Mouse (Mus musculus) adrenal gland, postnatal 4 days (tissue): Measurements from ENCODE around the gene Nploc4. TPM values are rescaled to one million over a fixed set of nuclear protein-coding genes. Genes with fewer than 3 reads are reported as not detected.

Experiments used
- DNase-seq, 2 experiments: peaks; one replicate each; pipeline ENCODE4 v3.0.0; 2021 to 2022; ENCODE audit warnings: low spot score in 2 of 2, mixed read lengths in 2 of 2
- long read RNA-seq, 2 experiments: library from polyadenylated mRNA; stranded (forward); transcript quantifications; one replicate each; pipeline ENCODE4 v2.0.0; 2021
- total RNA-seq, 2 experiments: library from RNA; stranded (reverse); gene quantifications; 2 replicates each; pipeline ENCODE4 v1.2.3; 2021

Nploc4 gene
- total RNA-seq, result 10 to 100 TPM; 76.3 to 77.5 TPM
- long read RNA-seq, experiment 1, full-length matches to known transcripts, result 19 of 31 reads
- long read RNA-seq, experiment 1, partial matches to known transcripts, result 0 of 31 reads
- long read RNA-seq, experiment 1, other reads (novel, unspliced or antisense), result 12 of 31 reads
- long read RNA-seq, experiment 2, full-length matches to known transcripts, result 12 of 34 reads
- long read RNA-seq, experiment 2, partial matches to known transcripts, result 6 of 34 reads
- long read RNA-seq, experiment 2, other reads (novel, unspliced or antisense), result 16 of 34 reads

GRCm38 (mm10) chr11:120437152-120437856 is at the start of gene Nploc4:
Gene Nploc4 (minus strand): TSS chr11:120437708.
- peak; percentile 77 to 89 for DNase-seq

- no peak for DNase-seq
These were observed 47.7 kb upstream of the Nploc4 start for GRCm38 (mm10) chr11:120485251-120485650.

DNA sequence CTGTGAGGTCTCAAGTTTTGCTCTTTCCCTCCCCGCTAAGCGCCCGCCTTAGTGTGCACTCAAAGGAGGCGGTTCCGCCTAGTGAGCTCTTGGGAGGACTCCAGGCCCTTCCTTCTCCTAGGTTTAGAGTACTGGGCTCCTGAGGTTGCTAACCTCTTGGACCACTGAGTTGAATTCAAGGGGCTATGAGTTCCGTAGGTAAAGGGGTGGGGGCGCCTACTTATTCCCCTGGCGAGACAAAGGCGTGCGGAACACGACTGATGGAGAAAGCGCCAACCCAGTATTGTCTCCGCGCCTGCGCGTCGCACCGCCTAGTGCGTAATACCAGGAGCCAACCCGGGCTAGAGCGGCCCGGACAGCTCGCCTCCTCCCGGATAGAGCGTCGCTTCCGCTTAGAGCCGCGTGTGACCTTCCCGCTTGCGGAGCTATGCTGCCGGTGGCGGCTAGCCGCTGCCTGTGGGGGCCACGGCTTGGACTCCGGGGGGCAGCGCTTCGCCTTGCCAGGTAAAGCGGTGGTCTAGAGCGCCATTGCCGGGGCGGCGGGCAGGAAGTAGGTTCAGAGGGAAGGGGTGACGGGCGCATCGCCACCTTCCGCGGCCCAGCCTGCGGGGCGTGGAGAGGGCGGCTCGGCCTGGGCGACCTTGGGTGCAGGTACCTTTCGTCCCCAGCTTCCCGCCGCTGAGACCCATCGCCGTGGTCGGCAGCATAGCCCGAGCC is 46.9 kb upstream of the Nploc4 start, which contains the start of gene Mrpl12:
Gene Mrpl12, plus strand, starts transcription at position 349 of the 717 bp plus-strand sequence.
- peak; percentile 74 to 83 for DNase-seq

- no peak for DNase-seq
These were observed 46.0 kb upstream of the Nploc4 start for GRCm38 (mm10) chr11:120483448-120483934.

DNA sequence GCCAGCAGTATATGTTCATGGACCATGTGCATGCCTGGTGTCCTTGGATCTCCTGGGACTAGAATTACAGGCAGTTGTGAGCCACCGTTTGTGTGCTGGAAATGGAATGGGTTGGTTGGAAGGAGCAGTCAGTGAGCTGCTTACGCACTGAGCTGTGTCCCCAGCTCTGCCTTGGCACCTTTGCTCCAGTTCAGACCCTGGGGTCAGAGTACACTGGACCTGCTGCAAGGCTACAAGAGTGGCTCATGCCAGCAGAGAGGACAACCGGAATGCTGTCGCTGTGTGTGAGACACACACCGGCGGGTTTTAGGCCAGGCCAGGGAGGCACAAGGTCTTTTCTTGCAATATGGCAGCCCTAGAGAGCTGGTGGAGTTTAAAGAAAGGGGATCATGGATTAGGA is 34.5 kb upstream of the Nploc4 start:
- DNase-seq, result no peak

GRCm38 (mm10) chr11:120467736-120468092 is 30.2 kb upstream of the Nploc4 start:
- no peak for DNase-seq

DNA sequence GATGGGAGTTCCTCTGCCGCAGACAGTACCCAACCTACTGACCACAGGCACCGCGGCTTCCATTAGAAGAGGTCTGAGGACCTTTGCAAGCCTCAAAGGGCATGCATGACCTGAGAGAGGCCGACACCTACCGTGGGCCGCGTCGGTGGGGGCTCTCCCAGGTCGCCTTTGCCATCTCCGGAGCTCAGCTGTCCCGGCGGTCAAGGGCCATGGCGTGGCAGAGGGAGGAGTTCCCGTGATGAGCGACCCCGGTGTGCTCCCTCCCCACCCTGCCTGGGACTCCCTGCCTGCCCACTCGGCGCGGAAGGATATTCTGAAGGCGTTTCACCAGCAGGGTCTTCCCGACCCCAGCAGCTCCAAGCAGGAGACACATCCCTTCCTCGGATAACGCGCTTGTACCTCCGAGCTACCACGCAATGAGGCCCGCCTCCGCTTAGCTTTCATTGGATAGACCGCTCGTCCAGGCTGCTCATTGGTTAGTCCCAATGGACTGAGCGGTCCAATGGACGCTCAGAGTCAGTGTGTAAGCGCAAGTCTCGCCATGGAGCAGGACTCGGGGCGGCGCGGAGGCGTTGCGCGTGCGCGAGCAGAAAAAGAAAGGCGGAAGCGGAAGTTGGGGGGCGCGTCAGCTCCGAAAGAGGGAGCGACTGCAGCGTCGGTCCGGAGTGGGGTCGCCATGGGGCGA is 29.7 kb upstream of the Nploc4 start, which contains the start of gene Arl16:
Gene Arl16, minus strand, starts transcription at position 557 of the 685 bp plus-strand sequence.
- peak; percentile 74 to 85 for DNase-seq

- DNase-seq, result no peak
These were observed 28.0 kb upstream of the Nploc4 start for GRCm38 (mm10) chr11:120465521-120465920.

DNA sequence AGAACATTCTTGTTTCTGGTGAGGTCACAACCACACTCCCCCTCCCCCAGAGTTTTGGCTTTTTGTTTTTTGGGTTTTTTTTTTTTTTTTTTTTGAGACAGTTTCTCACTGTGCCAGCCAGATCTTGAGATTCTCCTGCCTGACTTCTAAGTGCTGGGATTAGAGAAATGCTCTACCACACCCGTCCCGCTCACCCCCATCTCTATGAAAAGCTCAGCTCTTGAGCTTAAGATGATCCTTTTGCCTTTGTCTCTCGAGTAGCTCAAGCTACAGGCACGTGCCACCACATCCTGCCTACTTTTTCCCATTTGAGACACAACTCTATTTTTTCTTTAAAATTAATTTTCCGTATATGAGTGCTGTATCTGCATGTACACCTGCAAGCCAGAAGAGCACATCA is 26.9 kb upstream of the Nploc4 start:
- DNase-seq, result no peak

DNA sequence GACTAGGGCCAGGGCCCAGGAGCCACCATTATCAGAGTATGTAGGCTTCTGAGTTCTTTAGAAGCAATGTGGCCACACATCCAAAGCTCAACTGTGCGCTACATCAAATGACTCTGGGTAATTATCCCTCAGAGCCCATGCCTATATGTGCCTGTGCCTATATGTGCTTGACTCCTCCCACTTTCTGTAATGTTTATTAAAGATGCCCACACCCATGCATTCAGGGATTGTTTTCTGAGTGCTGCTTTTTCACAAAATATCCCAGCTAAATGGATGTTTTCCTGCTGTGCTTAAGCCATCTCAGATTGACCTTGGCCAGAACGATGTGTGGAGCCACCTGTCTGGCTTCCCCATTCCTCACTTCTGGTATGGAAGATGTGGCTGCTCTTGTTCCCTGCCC is 26.0 kb upstream of the Nploc4 start:
- DNase-seq, result no peak

- no peak for DNase-seq
These were observed 21.5 kb upstream of the Nploc4 start for GRCm38 (mm10) chr11:120458847-120459597.

DNA sequence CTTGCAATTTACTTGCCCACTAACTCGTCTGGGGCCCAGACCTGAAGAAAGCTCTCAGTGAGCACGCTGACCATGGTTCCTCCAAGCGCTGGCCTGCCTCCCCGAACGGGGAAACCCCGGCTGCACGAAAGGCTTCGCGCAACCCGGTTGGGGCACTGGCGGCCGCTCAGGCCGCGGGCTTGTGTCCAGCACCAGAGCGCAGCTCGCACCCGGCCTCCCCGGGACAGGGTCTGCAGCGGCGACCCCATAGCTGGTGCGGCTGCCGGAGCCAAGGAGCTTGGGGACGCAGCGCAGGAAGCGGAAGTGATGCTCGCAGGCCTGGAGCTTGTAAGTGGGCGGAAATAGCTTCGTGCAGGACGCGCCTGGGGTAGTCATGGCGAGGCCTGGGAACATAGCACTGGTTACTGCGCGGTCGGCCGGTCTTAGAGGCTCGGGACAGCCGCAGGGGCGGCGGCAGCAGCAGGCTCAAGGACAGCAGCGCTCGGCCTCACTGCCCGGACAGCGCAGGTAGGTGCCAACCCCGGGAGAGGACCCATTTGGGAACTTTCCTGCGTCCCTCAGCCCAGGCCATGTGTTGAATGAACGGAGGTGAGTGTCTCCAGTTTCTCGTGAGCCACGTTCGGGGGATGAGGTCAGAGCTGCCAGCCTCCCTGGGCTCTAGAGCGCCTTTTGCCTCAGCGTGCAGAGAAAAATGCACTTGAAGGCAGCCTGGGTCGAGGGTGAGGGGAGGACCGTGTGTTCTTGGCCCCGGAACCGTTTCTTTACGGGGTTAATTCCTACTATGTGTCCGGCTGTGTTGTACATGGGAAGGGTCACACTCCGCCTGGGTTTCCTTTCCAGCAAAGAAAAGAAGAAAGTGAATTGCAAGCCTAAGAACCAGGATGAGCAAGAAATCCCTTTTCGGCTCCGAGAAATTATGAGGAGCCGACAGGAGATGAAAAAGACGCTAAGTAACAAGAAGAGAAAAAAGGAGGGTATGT is 20.6 kb upstream of the Nploc4 start, which contains the start of the genes Oxld1 and Ccdc137:
Gene Oxld1, minus strand, starts transcription at position 297 of the 980 bp plus-strand sequence.
Gene Ccdc137, plus strand, starts transcription at position 344 of the 980 bp plus-strand sequence.
- DNase-seq, result peak; percentile 52 to 58

DNA sequence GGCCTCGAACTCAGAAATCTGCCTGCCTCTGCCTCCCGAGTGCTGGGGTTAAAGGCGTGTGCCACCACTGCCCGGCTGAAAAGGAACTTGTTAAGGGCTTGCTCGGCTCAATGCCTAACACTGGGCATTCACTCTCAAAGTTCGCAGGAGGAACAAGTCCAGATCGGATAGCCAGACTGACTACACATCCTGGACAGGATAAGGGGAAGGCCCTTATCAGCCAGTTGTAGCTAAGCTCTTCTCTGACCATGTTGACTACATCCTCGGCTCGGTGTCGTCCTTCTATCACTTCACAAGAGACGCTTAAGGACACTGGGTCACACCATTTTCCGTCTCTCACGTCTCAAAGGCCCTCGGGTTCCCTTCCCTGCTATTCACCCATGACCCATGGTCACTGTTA is 19.9 kb upstream of the Nploc4 start:
- DNase-seq, result no peak

DNA sequence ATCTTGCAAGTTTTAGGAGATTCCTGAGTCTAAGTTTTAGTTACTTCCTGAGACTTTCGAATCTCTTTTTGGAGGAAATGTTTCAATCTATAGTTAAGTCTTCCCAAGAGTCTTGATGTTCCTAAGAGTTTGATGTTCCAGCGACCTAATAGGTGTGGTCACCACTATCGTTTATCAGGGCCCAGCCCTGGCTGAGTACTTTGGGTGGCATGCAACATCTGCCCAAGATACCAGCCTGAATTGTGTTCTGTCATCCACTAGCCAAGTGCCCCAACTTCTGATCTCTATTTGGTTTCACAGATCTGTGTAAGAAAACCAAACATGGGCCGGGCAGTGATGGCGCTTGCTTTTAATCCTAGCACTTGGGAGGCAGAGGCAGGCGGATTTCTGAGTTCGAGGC is 17.9 kb upstream of the Nploc4 start:
- no peak for DNase-seq

- DNase-seq, result no peak
These were observed 17.5 kb upstream of the Nploc4 start for GRCm38 (mm10) chr11:120454965-120455364.

- DNase-seq, result no peak
These were observed 15.8 kb upstream of the Nploc4 start, which contains the start of gene Pde6g for GRCm38 (mm10) chr11:120453306-120453705. Gene Pde6g (minus strand): TSS chr11:120453500.

- no peak for DNase-seq
These were observed 14.7 kb upstream of the Nploc4 start for GRCm38 (mm10) chr11:120452246-120452645.

- no peak for DNase-seq
These were observed 9.7 kb upstream of the Nploc4 start for GRCm38 (mm10) chr11:120447179-120447578.

DNA sequence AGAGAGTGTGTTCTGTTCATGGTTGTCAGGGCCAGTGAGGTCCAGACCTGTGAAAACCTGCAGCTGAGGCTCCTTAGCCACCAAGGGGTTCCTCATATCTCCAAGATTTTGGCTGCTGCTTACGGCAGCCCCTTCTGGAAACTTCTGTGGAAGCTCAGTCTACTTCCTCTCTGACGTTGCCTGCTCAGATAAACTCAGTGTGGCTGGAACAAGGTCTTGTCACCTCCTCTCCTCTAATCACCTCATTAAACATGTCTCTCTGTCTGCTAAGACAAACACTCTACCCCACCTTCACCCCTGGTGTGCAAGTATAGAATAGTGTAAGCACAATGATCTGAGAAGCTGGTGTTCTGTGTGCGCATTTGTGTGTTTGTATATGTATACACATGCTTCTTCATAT is 8.0 kb upstream of the Nploc4 start:
- DNase-seq, result no peak
